Mouse (Mus musculus): Measurements from ENCODE around the gene Pip4k2b.

The Pip4k2b gene

DNA sequence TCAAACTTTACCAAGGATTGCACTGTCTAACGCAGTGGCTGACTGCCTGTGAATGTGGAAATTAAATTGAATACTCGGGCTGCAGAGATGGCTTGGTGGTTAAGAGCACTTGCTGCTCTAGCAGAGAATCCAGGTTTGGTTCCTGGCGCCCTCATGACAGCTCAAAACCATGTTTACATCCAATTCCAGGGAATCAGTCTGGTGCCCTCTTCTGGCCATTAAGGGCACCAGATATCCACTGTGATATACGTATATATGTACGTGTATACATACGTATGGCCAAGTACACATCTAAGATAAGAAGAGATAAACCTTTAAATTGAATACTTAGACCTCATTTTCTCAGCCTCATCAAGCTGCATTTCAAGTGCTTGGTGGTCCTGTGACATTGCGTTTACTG is 78.3 kb downstream of the Pip4k2b start:
- DNase-seq (ENCODE audit: low spot score) = no peak

DNA sequence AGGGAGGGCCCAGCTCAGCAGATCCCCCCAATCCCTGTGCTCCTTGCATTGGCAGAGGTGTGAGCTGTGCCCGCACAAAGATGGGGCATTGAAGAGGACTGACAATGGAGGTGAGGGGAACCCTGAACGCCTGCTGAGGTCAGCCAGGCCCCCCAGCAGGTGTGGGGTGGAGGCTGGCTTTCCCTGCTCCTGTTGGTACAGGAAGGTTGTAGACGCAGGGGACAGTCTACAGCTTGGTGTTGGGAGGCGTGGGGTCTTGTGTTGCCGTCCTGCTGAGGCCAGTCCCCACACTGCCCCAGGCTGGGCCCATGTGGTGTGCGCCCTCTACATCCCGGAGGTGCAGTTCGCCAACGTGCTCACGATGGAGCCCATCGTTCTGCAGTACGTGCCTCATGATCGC is 79.1 kb downstream of the Pip4k2b start:
- DNase-seq (ENCODE audit: low spot score) = no peak

Measured in left cerebral cortex, adult 11 months (tissue).